Mouse (Mus musculus): ENCODE results near the gene Dnal4. TPM values are rescaled to one million over a fixed set of nuclear protein-coding genes. Genes with fewer than 3 reads are reported as not detected.

The Dnal4 gene
- polyA plus RNA-seq, 1 experiment: 15.7 TPM

- no peaks in the 10 kb centered on the region for H3K36me3 ChIP-seq (ENCODE audit: control insufficient read depth, insufficient read depth, low read length, poor library complexity, severe bottlenecking)
- no peaks in the 10 kb centered on the region for H3K4me1 ChIP-seq (ENCODE audit: control insufficient read depth, insufficient read depth, low read length)
- no peaks in the 10 kb centered on the region for H3K9me3 ChIP-seq (replicated peaks; ENCODE audit: control insufficient read depth, insufficient read depth, low read length, poor library complexity, severe bottlenecking)
- 0 out of 2 replicates have a peak overlapping the region, but pooled peaks have one; percentile 10 for H3K9ac ChIP-seq (ENCODE audit: low read depth, poor library complexity, severe bottlenecking)
- H3K4me3 ChIP-seq (ENCODE audit: low read depth, low read length): peak overlapping the region; percentile 48
- no peak overlapping the region for H3K27ac ChIP-seq (ENCODE audit: insufficient read depth, low read length)
- H3K27me3 ChIP-seq (ENCODE audit: control insufficient read depth, insufficient read depth, low read length, poor library complexity, severe bottlenecking): no peaks in the 10 kb centered on the region
- 0 out of 2 replicates have a peak, but pooled peaks have one; percentile 12 for TF ChIP-seq EP300 (IDR thresholded peaks at IDR 0.05; ENCODE audit: insufficient read depth, low read depth, low read length)
- TF ChIP-seq CTCF (IDR thresholded peaks at IDR 0.05; ENCODE audit: low read depth, low read length): peak; percentile 71
- no peak for TF ChIP-seq POLR2A (IDR thresholded peaks at IDR 0.05; ENCODE audit: insufficient read depth, low read length)
Observed at GRCm38 (mm10) chr15:79747998-79748397, 29.7 kb downstream of the Dnal4 start.

DNA sequence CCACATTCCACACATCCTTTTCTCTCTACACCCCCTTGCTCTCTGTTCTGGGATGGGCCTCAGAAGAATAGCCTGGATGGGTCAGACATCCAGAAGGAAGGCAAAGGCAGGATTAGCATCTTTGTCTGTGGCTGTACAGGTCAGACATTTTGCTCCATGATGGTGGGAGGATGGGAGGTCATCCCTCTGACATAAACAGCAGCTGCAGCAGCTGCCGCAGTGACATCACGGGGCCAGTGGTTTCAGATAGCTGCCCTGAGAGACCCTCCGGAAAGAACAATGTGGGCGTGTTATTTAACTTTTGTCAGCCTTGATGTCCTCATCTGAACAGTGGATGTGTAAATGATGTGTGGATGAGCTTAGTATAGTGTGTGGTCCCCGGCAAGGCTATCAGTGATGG is 31.8 kb downstream of the Dnal4 start:
- Histone ChIP-seq H3K9ac (ENCODE audit: low read depth, poor library complexity, severe bottlenecking) (no peak overlapping the region), H3K4me3 (ENCODE audit: low read depth, low read length) (no peak overlapping the region), H3K9me3 (replicated peaks; ENCODE audit: control insufficient read depth, insufficient read depth, low read length, poor library complexity, severe bottlenecking) (no peaks in the 10 kb centered on the region), H3K4me1 (ENCODE audit: control insufficient read depth, insufficient read depth, low read length) (no peaks in the 10 kb centered on the region), H3K27me3 (ENCODE audit: control insufficient read depth, insufficient read depth, low read length, poor library complexity, severe bottlenecking) (no peaks in the 10 kb centered on the region), H3K36me3 (ENCODE audit: control insufficient read depth, insufficient read depth, low read length, poor library complexity, severe bottlenecking) (no peaks in the 10 kb centered on the region), H3K27ac (ENCODE audit: insufficient read depth, low read length) (no peak overlapping the region)
- TF ChIP-seq EP300 (IDR thresholded peaks at IDR 0.05; ENCODE audit: insufficient read depth, low read depth, low read length) (no peak), CTCF (IDR thresholded peaks at IDR 0.05; ENCODE audit: low read depth, low read length) (no peak), POLR2A (IDR thresholded peaks at IDR 0.05; ENCODE audit: insufficient read depth, low read length) (no peak)

DNA sequence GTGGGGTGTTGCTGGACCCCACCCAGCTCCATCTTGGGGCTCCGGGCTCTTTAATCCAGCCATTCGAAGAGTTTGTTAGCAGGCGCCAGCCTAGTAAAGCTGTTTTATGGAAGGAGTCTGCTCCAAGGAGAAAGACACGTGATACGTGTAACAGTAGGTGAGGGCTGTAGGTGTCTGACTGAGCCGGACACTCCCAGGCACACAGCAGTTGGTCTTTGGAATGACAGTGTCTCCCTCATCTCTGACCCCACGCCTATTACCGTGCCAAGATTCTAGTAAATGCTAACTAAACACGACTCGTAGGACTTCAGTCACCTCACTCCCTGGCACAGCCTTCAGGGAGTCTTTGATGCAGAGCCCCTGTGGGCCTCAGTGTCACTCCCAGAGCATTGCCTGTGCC is 32.3 kb downstream of the Dnal4 start:
- Histone ChIP-seq H3K4me1 (ENCODE audit: control insufficient read depth, insufficient read depth, low read length) (no peaks in the 10 kb centered on the region), H3K4me3 (ENCODE audit: low read depth, low read length) (no peak overlapping the region), H3K27me3 (ENCODE audit: control insufficient read depth, insufficient read depth, low read length, poor library complexity, severe bottlenecking) (no peaks in the 10 kb centered on the region), H3K27ac (ENCODE audit: insufficient read depth, low read length) (no peak overlapping the region), H3K36me3 (ENCODE audit: control insufficient read depth, insufficient read depth, low read length, poor library complexity, severe bottlenecking) (no peaks in the 10 kb centered on the region), H3K9ac (ENCODE audit: low read depth, poor library complexity, severe bottlenecking) (no peak overlapping the region), H3K9me3 (replicated peaks; ENCODE audit: control insufficient read depth, insufficient read depth, low read length, poor library complexity, severe bottlenecking) (no peaks in the 10 kb centered on the region)
- TF ChIP-seq CTCF (IDR thresholded peaks at IDR 0.05; ENCODE audit: low read depth, low read length) (no peak), POLR2A (IDR thresholded peaks at IDR 0.05; ENCODE audit: insufficient read depth, low read length) (no peak), EP300 (IDR thresholded peaks at IDR 0.05; ENCODE audit: insufficient read depth, low read depth, low read length) (no peak)

GRCm38 (mm10) chr15:79744742-79745141 is 32.9 kb downstream of the Dnal4 start:
- Histone ChIP-seq H3K4me1 (ENCODE audit: control insufficient read depth, insufficient read depth, low read length) (no peaks in the 10 kb centered on the region), H3K4me3 (ENCODE audit: low read depth, low read length) (no peak overlapping the region), H3K27ac (ENCODE audit: insufficient read depth, low read length) (no peak overlapping the region), H3K9ac (ENCODE audit: low read depth, poor library complexity, severe bottlenecking) (no peak overlapping the region), H3K36me3 (ENCODE audit: control insufficient read depth, insufficient read depth, low read length, poor library complexity, severe bottlenecking) (no peaks in the 10 kb centered on the region), H3K27me3 (ENCODE audit: control insufficient read depth, insufficient read depth, low read length, poor library complexity, severe bottlenecking) (no peaks in the 10 kb centered on the region), H3K9me3 (replicated peaks; ENCODE audit: control insufficient read depth, insufficient read depth, low read length, poor library complexity, severe bottlenecking) (no peaks in the 10 kb centered on the region)
- TF ChIP-seq CTCF (IDR thresholded peaks at IDR 0.05; ENCODE audit: low read depth, low read length): no peak
- no peak for TF ChIP-seq EP300 (IDR thresholded peaks at IDR 0.05; ENCODE audit: insufficient read depth, low read depth, low read length)

DNA sequence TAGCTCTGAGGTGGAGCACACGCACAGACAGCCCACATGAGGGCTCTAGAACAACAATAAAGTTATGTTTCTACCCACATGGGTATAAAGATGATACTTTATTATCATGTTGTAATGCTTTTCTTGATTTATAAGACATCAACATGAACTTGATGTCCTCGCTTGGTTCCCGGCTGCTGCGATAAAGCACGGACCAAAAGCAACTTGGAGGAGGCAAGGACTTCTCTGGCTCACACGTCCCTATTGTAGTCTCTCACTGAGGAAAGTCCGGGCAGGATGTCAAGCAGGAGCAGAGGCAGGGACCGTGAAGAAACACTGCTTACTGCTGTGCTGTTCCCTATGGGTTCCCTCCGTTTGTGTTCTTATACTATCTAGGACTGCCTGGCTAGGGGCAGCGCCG is 33.6 kb downstream of the Dnal4 start:
- H3K9ac ChIP-seq (ENCODE audit: low read depth, poor library complexity, severe bottlenecking): no peak overlapping the region
- H3K9me3 ChIP-seq (replicated peaks; ENCODE audit: control insufficient read depth, insufficient read depth, low read length, poor library complexity, severe bottlenecking): no peaks in the 10 kb centered on the region
- no peaks in the 10 kb centered on the region for H3K27me3 ChIP-seq (ENCODE audit: control insufficient read depth, insufficient read depth, low read length, poor library complexity, severe bottlenecking)
- H3K27ac ChIP-seq (ENCODE audit: insufficient read depth, low read length): no peak overlapping the region
- H3K4me3 ChIP-seq (ENCODE audit: low read depth, low read length): no peak overlapping the region
- no peaks in the 10 kb centered on the region for H3K36me3 ChIP-seq (ENCODE audit: control insufficient read depth, insufficient read depth, low read length, poor library complexity, severe bottlenecking)
- no peak for TF ChIP-seq POLR2A (IDR thresholded peaks at IDR 0.05; ENCODE audit: insufficient read depth, low read length)
- TF ChIP-seq CTCF (IDR thresholded peaks at IDR 0.05; ENCODE audit: low read depth, low read length): no peak
- TF ChIP-seq EP300 (IDR thresholded peaks at IDR 0.05; ENCODE audit: insufficient read depth, low read depth, low read length): no peak
- H3K4me1 ChIP-seq (ENCODE audit: control insufficient read depth, insufficient read depth, low read length): no peaks in the 10 kb centered on the region

GRCm38 (mm10) chr15:79742706-79743023 is 35.0 kb downstream of the Dnal4 start:
- Histone ChIP-seq H3K4me1 (ENCODE audit: control insufficient read depth, insufficient read depth, low read length) (no peaks in the 10 kb centered on the region), H3K27ac (ENCODE audit: insufficient read depth, low read length) (no peak overlapping the region), H3K36me3 (ENCODE audit: control insufficient read depth, insufficient read depth, low read length, poor library complexity, severe bottlenecking) (no peaks in the 10 kb centered on the region), H3K4me3 (ENCODE audit: low read depth, low read length) (peak overlapping the region; percentile 80), H3K9me3 (replicated peaks; ENCODE audit: control insufficient read depth, insufficient read depth, low read length, poor library complexity, severe bottlenecking) (no peaks in the 10 kb centered on the region), H3K27me3 (ENCODE audit: control insufficient read depth, insufficient read depth, low read length, poor library complexity, severe bottlenecking) (no peaks in the 10 kb centered on the region), H3K9ac (ENCODE audit: low read depth, poor library complexity, severe bottlenecking) (peak overlapping the region; percentile 77)
- TF ChIP-seq POLR2A (IDR thresholded peaks at IDR 0.05; ENCODE audit: insufficient read depth, low read length) (no peak), CTCF (IDR thresholded peaks at IDR 0.05; ENCODE audit: low read depth, low read length) (no peak), EP300 (IDR thresholded peaks at IDR 0.05; ENCODE audit: insufficient read depth, low read depth, low read length) (no peak)

Data from ES-Bruce4 (cell line).